Mouse (Mus musculus): ENCODE measurements around the gene Vps45. TPM values are rescaled to one million over a fixed set of nuclear protein-coding genes. Genes with fewer than 3 reads are reported as not detected.

Vps45 gene
- polyA plus RNA-seq (2017; shearing (Covaris generic)) = 28.6 TPM

DNA sequence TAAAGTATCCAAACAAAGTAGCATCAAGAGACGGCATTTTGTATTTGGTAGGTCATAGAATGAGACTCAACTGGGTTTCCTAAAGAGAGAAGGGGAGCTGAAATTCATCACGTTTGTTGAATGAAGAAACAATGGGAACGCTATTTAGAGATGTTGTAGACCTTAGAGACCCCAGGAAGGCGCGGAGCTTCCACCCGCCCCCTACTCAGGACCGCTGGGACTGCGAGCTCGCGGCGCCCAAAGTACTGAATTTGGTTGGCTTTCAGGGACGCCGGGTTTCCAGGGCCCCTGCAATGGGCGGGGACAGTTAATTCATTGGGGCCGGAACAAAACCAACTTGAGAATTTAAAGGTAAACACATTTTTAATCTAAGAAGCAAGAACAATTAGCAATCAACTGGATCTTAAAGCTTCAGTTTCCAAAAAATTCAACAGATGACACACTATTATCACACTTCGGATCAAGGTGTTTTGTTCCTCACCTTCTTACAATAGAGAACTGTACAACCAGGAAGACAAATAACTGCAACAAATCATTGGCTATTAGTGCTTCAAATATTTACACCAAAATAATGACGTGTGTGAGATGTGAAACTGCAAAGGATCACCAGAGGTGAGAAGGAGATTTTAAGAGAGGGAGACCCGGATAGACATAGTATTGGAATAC is at the start of gene Vps45:
Vps45 (minus strand) TSS at position 236 of the 666 bp plus-strand sequence.

DNA sequence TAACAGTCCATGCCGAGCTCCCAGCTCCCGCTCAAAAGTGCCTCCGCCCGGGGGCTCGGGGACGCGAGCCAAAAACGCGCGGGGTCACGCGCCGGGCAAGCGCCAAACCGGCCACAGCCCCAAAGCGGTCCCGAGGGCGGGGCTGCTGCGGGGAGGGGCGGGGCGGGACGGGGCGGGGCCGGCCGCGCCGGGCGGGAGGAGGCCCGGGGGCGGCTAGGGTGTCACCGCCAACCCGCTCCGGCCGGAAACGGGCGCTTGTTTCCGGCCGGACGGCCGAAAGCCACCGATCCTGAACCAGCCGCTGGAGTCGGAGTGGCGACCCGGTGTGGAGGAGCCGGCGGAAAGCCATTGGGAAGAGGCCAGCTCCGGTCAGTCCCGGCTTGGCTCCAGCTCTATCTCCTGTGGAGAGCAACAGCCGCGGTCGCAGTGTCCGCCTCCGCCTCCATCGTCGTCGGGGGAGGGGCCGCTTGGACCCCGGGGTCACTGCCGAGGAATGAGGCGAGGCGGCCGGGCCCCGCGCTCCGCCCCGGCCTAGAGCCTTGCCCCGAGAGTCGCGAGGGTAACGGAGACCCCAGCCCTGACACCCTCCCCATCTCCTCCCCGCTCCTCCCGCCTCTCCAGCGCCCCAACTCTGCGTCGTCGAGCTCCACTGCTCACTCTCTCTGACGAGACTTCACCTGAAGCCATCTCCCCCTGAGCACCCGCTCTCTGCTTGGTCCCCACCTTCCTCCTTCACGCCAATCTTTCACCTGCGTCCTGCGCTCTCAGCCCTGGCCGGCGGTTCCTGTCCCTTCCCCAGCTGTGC is 46.2 kb upstream of the Vps45 start, which contains the start of gene Otud7b:
Otud7b (plus strand) TSS at position 267 of the 805 bp plus-strand sequence.

DNA sequence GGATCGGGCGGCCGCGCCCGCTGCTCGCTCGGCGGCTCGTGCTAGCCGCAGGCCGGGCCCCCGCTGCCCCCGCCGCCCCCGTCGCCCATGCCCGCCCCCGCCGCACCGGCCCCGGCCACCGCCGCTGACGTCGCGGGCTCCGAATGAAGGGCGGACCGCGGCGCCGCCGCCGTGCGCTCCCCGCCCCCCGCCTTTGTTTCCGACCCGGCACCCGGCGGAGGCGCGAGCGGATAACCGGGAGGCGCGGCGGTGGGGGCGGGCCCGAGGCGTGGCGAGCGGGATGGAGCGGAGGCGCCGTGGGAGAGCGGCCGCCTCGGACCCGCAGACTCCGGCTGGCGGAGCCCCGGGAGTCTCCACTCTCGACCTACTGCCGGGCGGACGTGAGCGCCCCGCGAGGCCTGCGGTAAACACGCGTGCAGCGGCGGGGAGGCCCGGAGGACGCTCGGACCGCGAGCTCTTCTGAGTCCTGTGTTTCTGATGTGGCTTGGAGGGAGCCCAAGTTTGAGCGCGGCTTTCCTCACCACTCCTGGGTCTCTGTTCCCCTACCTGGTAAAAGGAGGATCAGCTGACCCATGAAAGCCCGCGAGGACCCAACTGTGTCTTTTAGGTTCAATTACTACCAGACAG is 62.4 kb downstream of the Vps45 start, which contains the start of gene Plekho1:
Plekho1 (minus strand) TSS at position 200 of the 627 bp plus-strand sequence.

Other genes starting within 250 kb of the Vps45 start
- 30.2 TPM for gene Rprd2, start 239.6 kb downstream of the Vps45 start, polyA plus RNA-seq (2017; shearing (Covaris generic))
- gene Prpf3, start 202.6 kb downstream of the Vps45 start, polyA plus RNA-seq (2017; shearing (Covaris generic)) = 58.7 TPM
- 216 TPM for gene Mrps21, start 186.9 kb downstream of the Vps45 start, polyA plus RNA-seq (2017; shearing (Covaris generic))
- gene Ciart, start 176.2 kb downstream of the Vps45 start, polyA plus RNA-seq (2017; shearing (Covaris generic)) = 5.8 TPM
- not detected for gene BC028528, start 166.5 kb downstream of the Vps45 start, polyA plus RNA-seq (2017; shearing (Covaris generic))
- gene Aph1a, start 164.5 kb downstream of the Vps45 start, polyA plus RNA-seq (2017; shearing (Covaris generic)) = 63.2 TPM
- not detected for gene Car14, start 153.8 kb downstream of the Vps45 start, polyA plus RNA-seq (2017; shearing (Covaris generic))
- 197 TPM for gene Anp32e, start 129.2 kb downstream of the Vps45 start, polyA plus RNA-seq (2017; shearing (Covaris generic))
- 9.1 TPM for gene Plekho1, start 62.5 kb downstream of the Vps45 start, polyA plus RNA-seq (2017; shearing (Covaris generic))
- 19.7 TPM for gene Otud7b, start 46.1 kb upstream of the Vps45 start, polyA plus RNA-seq (2017; shearing (Covaris generic))
- 3.7 TPM for gene Mtmr11, start 103.5 kb upstream of the Vps45 start, polyA plus RNA-seq (2017; shearing (Covaris generic))
- 140 TPM for gene Sf3b4, start 113.9 kb upstream of the Vps45 start, polyA plus RNA-seq (2017; shearing (Covaris generic))
- gene Sv2a, start 122.7 kb upstream of the Vps45 start, polyA plus RNA-seq (2017; shearing (Covaris generic)) = 3.5 TPM
- 32.6 TPM for gene Bola1, start 161.2 kb upstream of the Vps45 start, polyA plus RNA-seq (2017; shearing (Covaris generic))
- 0.95 TPM for gene Hist2h2ab, start 161.4 kb upstream of the Vps45 start, polyA plus RNA-seq (2017; shearing (Covaris generic))
- 9.2 TPM for gene Hist2h2ac, start 162.4 kb upstream of the Vps45 start, polyA plus RNA-seq (2017; shearing (Covaris generic))
- gene Hist2h2be, start 162.7 kb upstream of the Vps45 start, polyA plus RNA-seq (2017; shearing (Covaris generic)) = 4.6 TPM
- gene Hist2h3c2, start 180.7 kb upstream of the Vps45 start, polyA plus RNA-seq (2017; shearing (Covaris generic)) = 0.77 TPM
- 73.7 TPM for gene Hist2h2aa2, start 181.8 kb upstream of the Vps45 start, polyA plus RNA-seq (2017; shearing (Covaris generic))
- not detected for gene Hist2h2aa1, start 187.0 kb upstream of the Vps45 start, polyA plus RNA-seq (2017; shearing (Covaris generic))
- gene Hist2h3c1, start 188.2 kb upstream of the Vps45 start, polyA plus RNA-seq (2017; shearing (Covaris generic)) = not detected
- 4.2 TPM for gene Hist2h4, start 204.8 kb upstream of the Vps45 start, polyA plus RNA-seq (2017; shearing (Covaris generic))
- gene Hist2h3b, start 210.2 kb upstream of the Vps45 start, polyA plus RNA-seq (2017; shearing (Covaris generic)) = 7.6 TPM
- 5.4 TPM for gene Hist2h2bb, start 211.3 kb upstream of the Vps45 start, polyA plus RNA-seq (2017; shearing (Covaris generic))
- 0.20 TPM for gene Fcgr1, start 235.5 kb upstream of the Vps45 start, polyA plus RNA-seq (2017; shearing (Covaris generic))

Measured in CD4-positive, CD25-positive, alpha-beta regulatory T cell (primary cell).